In the genomic region with DNA sequence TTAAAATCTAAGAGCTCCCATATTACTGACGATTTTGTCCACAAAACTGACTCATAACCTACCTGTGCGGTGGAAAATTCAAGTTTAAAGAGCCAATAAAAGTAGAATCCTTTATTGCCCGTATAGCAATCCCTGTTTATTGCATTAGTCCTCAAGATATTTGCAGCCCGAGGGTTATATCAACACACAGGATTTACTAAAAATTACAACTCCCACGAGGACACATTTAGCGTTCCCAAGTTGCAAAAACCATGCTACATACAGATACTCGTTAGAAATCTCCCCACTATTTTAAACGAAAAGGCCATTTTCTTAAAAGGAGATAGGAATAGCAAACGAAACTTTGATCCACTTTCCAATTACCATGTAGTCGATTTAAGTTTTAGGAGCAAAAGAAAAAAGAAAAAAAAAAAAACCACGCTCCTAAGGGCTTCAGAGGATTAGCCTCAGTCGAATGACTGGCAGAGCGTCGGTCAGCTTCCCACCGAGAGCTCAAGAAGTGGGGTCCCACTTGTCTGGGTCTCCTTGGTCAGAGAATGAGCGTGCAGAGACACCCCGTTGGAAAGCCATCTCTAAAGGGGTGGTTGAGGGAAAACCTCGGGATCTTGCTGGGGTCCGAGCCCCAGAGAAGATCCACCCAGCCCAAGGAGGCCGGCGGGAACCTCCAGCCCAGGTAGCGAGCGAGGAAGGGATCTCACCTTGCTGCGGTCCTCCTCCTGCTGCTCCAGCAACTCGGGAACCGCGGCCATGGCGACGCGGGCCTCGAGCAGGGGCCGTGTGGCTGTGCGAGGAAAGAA, we compare ENCODE assay signal across 8 mouse cellular contexts. TPM values are rescaled to one million over a fixed set of nuclear protein-coding genes. Genes with fewer than 3 reads are reported as not detected.
DNase-seq lines count a peak whose midpoint lies in the region; ATAC-seq and TF ChIP-seq lines count a peak whose summit lies in the region.

No protein-coding gene starts in this region.

- no peak for DNase-seq in kidney, postnatal 0 days (ENCODE audit: low spot score)
- DNase-seq in kidney, postnatal 14 days, result no peak
- peak; percentile 10 for DNase-seq in midbrain, postnatal 0 days (ENCODE audit: low spot score)
- DNase-seq in right cerebral cortex, postnatal 25 days, result no peak
- no peak for DNase-seq in cerebellum, adult 8-10 months
- DNase-seq in lung, postnatal 36 days, result no peak

- H3K9me3 ChIP-seq in kidney, postnatal 0 days (replicated peaks; ENCODE audit: low read length), result no peaks in the 10 kb centered on the region
- H3K9me3 ChIP-seq in hindbrain, embryonic 16.5 days (ENCODE audit: control insufficient read depth, low read length), result no peaks in the 10 kb centered on the region
- no peaks in the 10 kb centered on the region for H3K9me3 ChIP-seq in midbrain, postnatal 0 days (ENCODE audit: low read length)

- H3K36me3 ChIP-seq in kidney, postnatal 0 days (ENCODE audit: insufficient read depth, low read length), result no peaks in the 10 kb centered on the region
- no peaks in the 10 kb centered on the region for H3K36me3 ChIP-seq in hindbrain, embryonic 16.5 days (ENCODE audit: control insufficient read depth, insufficient read depth, low read length)
- no peaks in the 10 kb centered on the region for H3K36me3 ChIP-seq in midbrain, postnatal 0 days (ENCODE audit: insufficient read depth, low read length)

- no peak for ATAC-seq in kidney, postnatal 0 days (replicated peaks; ENCODE audit: low FRiP score, low read depth)
- ATAC-seq in hindbrain, embryonic 16.5 days, result no peak; the same call in 1 of the 2 replicates
- ATAC-seq in midbrain, postnatal 0 days (ENCODE audit: low FRiP score), result peak; percentile 8; the same call in 1 of the 2 replicates

- H3K4me2 ChIP-seq in kidney, postnatal 0 days (ENCODE audit: low read length), result peak overlapping the region; percentile 79
- H3K4me2 ChIP-seq in hindbrain, embryonic 16.5 days (ENCODE audit: low read length), result peak overlapping the region; percentile 83
- H3K4me2 ChIP-seq in midbrain, postnatal 0 days (ENCODE audit: low read depth, low read length, poor library complexity, severe bottlenecking), result peak overlapping the region; percentile 68

- H3K4me1 ChIP-seq in kidney, postnatal 0 days (replicated peaks; ENCODE audit: insufficient read depth, low read length), result peaks cover 15% of the 10 kb centered on the region
- H3K4me1 ChIP-seq in brown adipose tissue, adult 24 weeks (ENCODE audit: control insufficient read depth, insufficient read depth, insufficient read length, low read length), result peaks cover 3% of the 10 kb centered on the region; the same call in 1 of the 2 replicates
- peaks cover 19% of the 10 kb centered on the region for H3K4me1 ChIP-seq in hindbrain, embryonic 16.5 days (ENCODE audit: control insufficient read depth, insufficient read depth, low read depth, low read length)
- peaks cover 9% of the 10 kb centered on the region; the same call in 1 of the 2 replicates for H3K4me1 ChIP-seq in midbrain, postnatal 0 days (ENCODE audit: insufficient read depth, low read length)

- no peak for TF ChIP-seq CTCF in kidney, postnatal 0 days (IDR thresholded peaks at IDR 0.05; ENCODE audit: low read depth)
- TF ChIP-seq CTCF in midbrain, postnatal 0 days (IDR thresholded peaks at IDR 0.05), result no peak

- WGBS in kidney, postnatal 0 days, result under 1% methylated on average over 23 of the region's 33 CpGs
- under 1% methylated on average over 30 of the region's 33 CpGs for WGBS in hindbrain, embryonic 16.5 days
- under 1% methylated on average over 26 of the region's 33 CpGs for WGBS in midbrain, postnatal 0 days

- peak overlapping the region; percentile 93 for H3K9ac ChIP-seq in kidney, postnatal 0 days (ENCODE audit: low read depth, low read length)
- peak overlapping the region; percentile 84 for H3K9ac ChIP-seq in hindbrain, embryonic 16.5 days (ENCODE audit: low read depth, low read length)
- H3K9ac ChIP-seq in midbrain, postnatal 0 days (replicated peaks; ENCODE audit: low read length, poor library complexity, severe bottlenecking), result peak overlapping the region; percentile 94

- no peaks in the 10 kb centered on the region for H3K27me3 ChIP-seq in kidney, postnatal 0 days (ENCODE audit: insufficient read depth, low read length)
- no peaks in the 10 kb centered on the region for H3K27me3 ChIP-seq in hindbrain, embryonic 16.5 days (replicated peaks; ENCODE audit: control insufficient read depth, insufficient read depth, low read length)
- H3K27me3 ChIP-seq in midbrain, postnatal 0 days (ENCODE audit: insufficient read depth, low read length), result no peaks in the 10 kb centered on the region

- peak overlapping the region; percentile 79 for H3K4me3 ChIP-seq in kidney, postnatal 0 days (replicated peaks; ENCODE audit: low read depth, low read length)
- peak overlapping the region; percentile 90 for H3K4me3 ChIP-seq in brown adipose tissue, adult 24 weeks (ENCODE audit: insufficient read depth, low read depth, low read length)
- peak overlapping the region; percentile 68 for H3K4me3 ChIP-seq in hindbrain, embryonic 16.5 days (ENCODE audit: low read length)
- peak overlapping the region; percentile 95 for H3K4me3 ChIP-seq in midbrain, postnatal 0 days (ENCODE audit: low read depth, low read length)

- peak overlapping the region; percentile 93 for H3K27ac ChIP-seq in kidney, postnatal 0 days
- H3K27ac ChIP-seq in brown adipose tissue, adult 24 weeks (replicated peaks; ENCODE audit: low read depth, low read length), result peak overlapping the region; percentile 83
- H3K27ac ChIP-seq in hindbrain, embryonic 16.5 days (ENCODE audit: low read depth, low read length), result peak overlapping the region; percentile 96
- H3K27ac ChIP-seq in midbrain, postnatal 0 days (ENCODE audit: low read depth, low read length), result peak overlapping the region; percentile 91

RNA-seq across cellular contexts. Expression of a gene that starts 0.6 kb away (rescaled TPM):
- polyA plus RNA-seq in kidney, postnatal 0 days (2015; fragmentation: Nextera tagmentation; extraction: Ambion mirVana), result 16.0 and 16.6 TPM in 2 replicates
- 21.4 and 26.4 TPM in 2 replicates for polyA plus RNA-seq in brown adipose tissue, adult 24 weeks (2012; ENCODE audit: insufficient read depth, insufficient read length, missing spikeins)
- 12.4 and 14.9 TPM in 2 replicates for polyA plus RNA-seq in hindbrain, embryonic 16.5 days (2015; fragmentation: Nextera tagmentation; extraction: Ambion mirVana)
- total RNA-seq in midbrain, postnatal 0 days (2014; rRNA removed), result 4.3 and 4.4 TPM in 2 replicates
- polyA plus RNA-seq in midbrain, postnatal 0 days (2015; fragmentation: Nextera tagmentation; extraction: Ambion mirVana), result 5.6 and 6.2 TPM in 2 replicates

RNA-seq across cellular contexts. Expression of a gene that starts 0.8 kb away (rescaled TPM):
- polyA plus RNA-seq in kidney, postnatal 0 days (2015; fragmentation: Nextera tagmentation; extraction: Ambion mirVana), result 103 and 112 TPM in 2 replicates
- 65.6 and 89.1 TPM in 2 replicates for polyA plus RNA-seq in brown adipose tissue, adult 24 weeks (2012; ENCODE audit: insufficient read depth, insufficient read length, missing spikeins)
- 68.0 and 72.8 TPM in 2 replicates for polyA plus RNA-seq in hindbrain, embryonic 16.5 days (2015; fragmentation: Nextera tagmentation; extraction: Ambion mirVana)
- total RNA-seq in midbrain, postnatal 0 days (2014; rRNA removed), result 62.3 and 69.0 TPM in 2 replicates
- 57.2 and 58.0 TPM in 2 replicates for polyA plus RNA-seq in midbrain, postnatal 0 days (2015; fragmentation: Nextera tagmentation; extraction: Ambion mirVana)
